Mouse (Mus musculus): ENCODE measurements around the gene Scamp1. TPM values are rescaled to one million over a fixed set of nuclear protein-coding genes. Genes with fewer than 3 reads are reported as not detected.

The Scamp1 gene
- polyA plus RNA-seq, 1 experiment from 2014 or later: 167 TPM

GRCm38 (mm10) chr13:94184726-94185456 lies 100.8 kb downstream of the Scamp1 start:
- Histone ChIP-seq H3K27me3 (replicated peaks) (no peaks in the 10 kb centered on the region), H3K9ac (replicated peaks) (no peak overlapping the region), H3K4me2 (no peak overlapping the region), H3K4me3 (replicated peaks) (no peak overlapping the region), H3K36me3 (no peaks in the 10 kb centered on the region), H3K4me1 (peaks cover 14% of the 10 kb centered on the region), H3K27ac (replicated peaks) (no peak overlapping the region), H3K9me3 (replicated peaks) (no peaks in the 10 kb centered on the region)
- no peak for ATAC-seq (ENCODE audit: low FRiP score)
- WGBS: 91% methylated on average over 10 of the region's 10 CpGs

- H3K4me3 ChIP-seq (replicated peaks): no peak overlapping the region
- no peak overlapping the region for H3K9ac ChIP-seq (replicated peaks)
- no peaks in the 10 kb centered on the region for H3K9me3 ChIP-seq (replicated peaks)
- no peaks in the 10 kb centered on the region for H3K27me3 ChIP-seq (replicated peaks)
- H3K4me1 ChIP-seq: peaks cover 16% of the 10 kb centered on the region
- ATAC-seq (ENCODE audit: low FRiP score): no peak
- no peak overlapping the region for H3K27ac ChIP-seq (replicated peaks)
- WGBS: 87% methylated on average over 8 of the region's 8 CpGs
- H3K36me3 ChIP-seq: no peaks in the 10 kb centered on the region
- no peak overlapping the region for H3K4me2 ChIP-seq
Measured at GRCm38 (mm10) chr13:94183372-94184021, 102.2 kb downstream of the Scamp1 start.

GRCm38 (mm10) chr13:94182026-94182425 lies 103.6 kb downstream of the Scamp1 start:
- peaks cover 7% of the 10 kb centered on the region; the same call in 1 of the 2 replicates for H3K4me1 ChIP-seq
- H3K27ac ChIP-seq (replicated peaks): no peak overlapping the region
- WGBS: 85% methylated on average over 5 of the region's 5 CpGs
- no peak overlapping the region for H3K4me2 ChIP-seq
- H3K36me3 ChIP-seq: no peaks in the 10 kb centered on the region
- H3K9me3 ChIP-seq (replicated peaks): no peaks in the 10 kb centered on the region
- ATAC-seq (ENCODE audit: low FRiP score): no peak
- H3K4me3 ChIP-seq (replicated peaks): no peak overlapping the region
- no peaks in the 10 kb centered on the region; the same call in 1 of the 2 replicates for H3K27me3 ChIP-seq (replicated peaks)
- no peak overlapping the region for H3K9ac ChIP-seq (replicated peaks)

GRCm38 (mm10) chr13:94180477-94181420 lies 104.9 kb downstream of the Scamp1 start:
- Histone ChIP-seq H3K27me3 (replicated peaks) (peaks cover 2% of the 10 kb centered on the region; the same call in 1 of the 2 replicates), H3K9me3 (replicated peaks) (no peaks in the 10 kb centered on the region), H3K4me3 (replicated peaks) (no peak overlapping the region), H3K4me2 (no peak overlapping the region), H3K27ac (replicated peaks) (no peak overlapping the region), H3K4me1 (peaks cover 8% of the 10 kb centered on the region), H3K9ac (replicated peaks) (no peak overlapping the region), H3K36me3 (no peaks in the 10 kb centered on the region)
- no peak for ATAC-seq (ENCODE audit: low FRiP score)
- WGBS: 91% methylated on average over 5 of the region's 5 CpGs

GRCm38 (mm10) chr13:94178401-94179040 lies 107.1 kb downstream of the Scamp1 start:
- Histone ChIP-seq H3K4me1 (peaks cover 30% of the 10 kb centered on the region), H3K27me3 (replicated peaks) (peaks cover 9% of the 10 kb centered on the region), H3K9ac (replicated peaks) (no peak overlapping the region), H3K36me3 (no peaks in the 10 kb centered on the region), H3K4me2 (no peak overlapping the region), H3K9me3 (replicated peaks) (no peaks in the 10 kb centered on the region), H3K4me3 (replicated peaks) (no peak overlapping the region), H3K27ac (replicated peaks) (peak overlapping the region; percentile 37)
- 48% methylated on average over 11 of the region's 11 CpGs for WGBS
- peak; percentile 35 for ATAC-seq (ENCODE audit: low FRiP score)

GRCm38 (mm10) chr13:94177148-94177547 lies 108.5 kb downstream of the Scamp1 start:
- peaks cover 38% of the 10 kb centered on the region for H3K4me1 ChIP-seq
- H3K27ac ChIP-seq (replicated peaks): no peak overlapping the region
- H3K36me3 ChIP-seq: no peaks in the 10 kb centered on the region
- WGBS: 61% methylated on average over 7 of the region's 7 CpGs
- H3K27me3 ChIP-seq (replicated peaks): peaks cover 18% of the 10 kb centered on the region
- no peak overlapping the region for H3K4me3 ChIP-seq (replicated peaks)
- ATAC-seq (ENCODE audit: low FRiP score): no peak
- no peak overlapping the region for H3K9ac ChIP-seq (replicated peaks)
- no peak overlapping the region for H3K4me2 ChIP-seq
- H3K9me3 ChIP-seq (replicated peaks): no peaks in the 10 kb centered on the region

- no peaks in the 10 kb centered on the region for H3K36me3 ChIP-seq
- 78% methylated on average over 6 of the region's 6 CpGs for WGBS
- H3K27ac ChIP-seq (replicated peaks): no peak overlapping the region
- H3K27me3 ChIP-seq (replicated peaks): peaks cover 20% of the 10 kb centered on the region
- H3K9me3 ChIP-seq (replicated peaks): no peaks in the 10 kb centered on the region
- peak overlapping the region; percentile 52 for H3K4me3 ChIP-seq (replicated peaks)
- ATAC-seq (ENCODE audit: low FRiP score): no peak
- H3K4me2 ChIP-seq: peak overlapping the region; percentile 99
- H3K4me1 ChIP-seq: peaks cover 38% of the 10 kb centered on the region
- H3K9ac ChIP-seq (replicated peaks): no peak overlapping the region
Measured at GRCm38 (mm10) chr13:94175379-94176050, 110.1 kb downstream of the Scamp1 start.

GRCm38 (mm10) chr13:94174577-94175279 lies 110.9 kb downstream of the Scamp1 start:
- H3K27ac ChIP-seq (replicated peaks): 0 out of 2 replicates have a peak overlapping the region, but pooled peaks have one; percentile 34
- 31% methylated on average over 16 of the region's 16 CpGs for WGBS
- 0 out of 2 replicates have a peak, but pooled peaks have one; percentile 26 for ATAC-seq (ENCODE audit: low FRiP score)
- peaks cover 20% of the 10 kb centered on the region for H3K27me3 ChIP-seq (replicated peaks)
- H3K4me1 ChIP-seq: peaks cover 38% of the 10 kb centered on the region
- peak overlapping the region; percentile 99 for H3K4me2 ChIP-seq
- H3K4me3 ChIP-seq (replicated peaks): peak overlapping the region; percentile 52
- H3K9me3 ChIP-seq (replicated peaks): no peaks in the 10 kb centered on the region
- peak overlapping the region; percentile 58 for H3K9ac ChIP-seq (replicated peaks)
- no peaks in the 10 kb centered on the region for H3K36me3 ChIP-seq

GRCm38 (mm10) chr13:94173633-94174576 lies 111.8 kb downstream of the Scamp1 start:
- peaks cover 20% of the 10 kb centered on the region for H3K27me3 ChIP-seq (replicated peaks)
- peak overlapping the region; percentile 99 for H3K4me2 ChIP-seq
- H3K9ac ChIP-seq (replicated peaks): peak overlapping the region; percentile 58
- H3K36me3 ChIP-seq: no peaks in the 10 kb centered on the region
- H3K4me1 ChIP-seq: peaks cover 35% of the 10 kb centered on the region
- WGBS: 3% methylated on average over 55 of the region's 55 CpGs
- peak overlapping the region; percentile 34; the same call in 1 of the 2 replicates for H3K27ac ChIP-seq (replicated peaks)
- peak overlapping the region; percentile 52 for H3K4me3 ChIP-seq (replicated peaks)
- ATAC-seq (ENCODE audit: low FRiP score): peak; percentile 65; the same call in 1 of the 2 replicates
- H3K9me3 ChIP-seq (replicated peaks): no peaks in the 10 kb centered on the region
